Mouse (Mus musculus) brain, embryonic 14.5 days (tissue): Measurements from ENCODE around the gene Ip6k1. TPM values are rescaled to one million over a fixed set of nuclear protein-coding genes. Genes with fewer than 3 reads are reported as not detected.

Experiments
- DNase-seq: peaks from one replicate; pipeline ENCODE4 v3.0.0-alpha.2; 2011; ENCODE audit warnings: low read depth
- CTCF ChIP-seq: fragments of 200-500 bp; IDR thresholded peaks from 2 replicates; pipeline ENCODE4 v1.5.1; 2012; ENCODE audit warnings: inconsistent platforms, mild to moderate bottlenecking, moderate library complexity, borderline replicate concordance; ENCODE audit not compliant: insufficient read depth, insufficient read length; ENCODE audit errors: extremely low read depth
- POLR2A ChIP-seq: fragments of 200-500 bp; IDR thresholded peaks from 2 replicates; pipeline ENCODE4 v1.6.1; 2012; ENCODE audit warnings: mild to moderate bottlenecking, inconsistent platforms, borderline replicate concordance; ENCODE audit not compliant: poor library complexity, insufficient read depth, insufficient read length, severe bottlenecking; ENCODE audit errors: extremely low read depth
- polyA plus RNA-seq: library from polyadenylated mRNA; depleted of rRNA; stranded (reverse); fragments of >200 nt; gene quantifications from 2 replicates; pipeline ENCODE4 v1.2.3, GENCODE M21; 2012

The Ip6k1 gene
- polyA plus RNA-seq, 1 experiment = 198 TPM

- no peak for DNase-seq
- TF ChIP-seq POLR2A (no peak), CTCF (no peak)
Measured at GRCm38 (mm10) chr9:108046582-108046981, 44.3 kb downstream of the Ip6k1 start.

GRCm38 (mm10) chr9:108047601-108048565, 45.6 kb downstream of the Ip6k1 start:
- DNase-seq = no peak
- no peak for TF ChIP-seq POLR2A
- no peak for TF ChIP-seq CTCF

GRCm38 (mm10) chr9:108048566-108048955, 46.3 kb downstream of the Ip6k1 start:
- TF ChIP-seq CTCF (no peak), POLR2A (no peak)
- DNase-seq = no peak

GRCm38 (mm10) chr9:108049016-108049455, 46.7 kb downstream of the Ip6k1 start, which contains the start of gene Gmppb:
Gene Gmppb, plus strand, starts transcription at chr9:108049242.
- TF ChIP-seq POLR2A (peak; percentile 28; the same call in 1 of the 2 replicates), CTCF (no peak)
- peak; percentile 99 for DNase-seq

GRCm38 (mm10) chr9:108049561-108050251, 47.4 kb downstream of the Ip6k1 start:
- DNase-seq = no peak
- TF ChIP-seq CTCF (no peak), POLR2A (no peak)

GRCm38 (mm10) chr9:108051184-108051930, 49.1 kb downstream of the Ip6k1 start:
- no peak for TF ChIP-seq POLR2A
- no peak for TF ChIP-seq CTCF

GRCm38 (mm10) chr9:108051931-108052220, 49.6 kb downstream of the Ip6k1 start:
- TF ChIP-seq POLR2A (no peak), CTCF (no peak)

More at GRCm38 (mm10) chr9:108051184-108051930, 49.1 kb downstream of the Ip6k1 start:
- DNase-seq = no peak

GRCm38 (mm10) chr9:108052411-108052810, 50.1 kb downstream of the Ip6k1 start:
- TF ChIP-seq POLR2A (no peak), CTCF (no peak)
- DNase-seq = no peak

More at GRCm38 (mm10) chr9:108051931-108052220, 49.6 kb downstream of the Ip6k1 start:
- no peak for DNase-seq

- DNase-seq = peak; percentile 97
- peak; percentile 94 for TF ChIP-seq CTCF
- no peak for TF ChIP-seq POLR2A
Measured at GRCm38 (mm10) chr9:108052885-108053664, 50.8 kb downstream of the Ip6k1 start, which contains the start of gene Amigo3. Gene Amigo3, plus strand, starts transcription at chr9:108053159.

GRCm38 (mm10) chr9:108053665-108054225, 51.4 kb downstream of the Ip6k1 start:
- no peak for DNase-seq
- TF ChIP-seq POLR2A = no peak
- no peak for TF ChIP-seq CTCF

GRCm38 (mm10) chr9:108054331-108055040, 52.2 kb downstream of the Ip6k1 start:
- no peak for TF ChIP-seq CTCF
- TF ChIP-seq POLR2A = no peak
- no peak for DNase-seq

- DNase-seq = no peak
- TF ChIP-seq POLR2A (no peak), CTCF (no peak)
Measured at GRCm38 (mm10) chr9:108055061-108055460, 52.8 kb downstream of the Ip6k1 start.
